Mouse (Mus musculus) c-Kit-positive CD71-negative TER-119-negative erythroid progenitor cells, embryonic 14.5 days (primary cell): ENCODE results near the gene Donson.

Experiments used
- DNase-seq: peaks from one replicate; pipeline ENCODE4 v3.0.0-alpha.2; 2013; ENCODE audit warnings: low read depth

Donson gene

DNA sequence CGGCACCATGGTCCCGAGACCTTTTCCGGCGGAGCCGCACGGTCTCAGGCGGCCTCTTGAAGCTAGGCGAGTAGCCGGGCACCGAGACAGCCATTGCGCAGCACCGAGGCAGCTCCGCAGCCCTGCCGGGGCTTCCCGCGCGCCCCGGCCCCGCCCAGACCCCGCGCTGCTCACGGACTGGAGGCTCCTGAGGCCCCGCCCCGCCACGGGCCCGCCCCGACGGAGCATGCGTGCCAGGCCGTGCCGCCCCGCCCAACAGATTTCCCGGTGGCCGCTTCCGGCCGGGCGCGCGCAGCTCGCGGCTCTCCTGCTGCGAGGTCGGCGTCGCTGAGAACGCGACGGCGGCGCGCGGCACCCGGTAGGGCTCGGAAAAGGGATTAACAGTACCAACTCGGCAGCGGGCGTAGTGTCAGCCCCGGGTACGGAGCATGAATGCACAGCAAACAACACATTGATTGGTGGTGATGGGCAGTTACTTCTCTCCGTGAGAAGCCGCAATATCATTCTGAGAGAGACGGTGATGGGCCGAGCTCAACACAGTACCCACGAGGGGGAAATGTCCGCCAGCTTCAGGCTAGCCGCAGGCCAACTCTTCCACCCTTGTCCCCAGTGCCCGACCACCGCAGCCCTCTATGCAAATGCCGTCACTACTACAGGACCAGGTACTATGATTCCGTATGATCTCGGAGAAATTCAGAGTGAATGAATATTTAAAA is at the start of gene Donson:
TSS of gene Donson (minus strand) at position 152 of the 716 bp plus-strand sequence.
- peak; percentile 83 for DNase-seq

DNA sequence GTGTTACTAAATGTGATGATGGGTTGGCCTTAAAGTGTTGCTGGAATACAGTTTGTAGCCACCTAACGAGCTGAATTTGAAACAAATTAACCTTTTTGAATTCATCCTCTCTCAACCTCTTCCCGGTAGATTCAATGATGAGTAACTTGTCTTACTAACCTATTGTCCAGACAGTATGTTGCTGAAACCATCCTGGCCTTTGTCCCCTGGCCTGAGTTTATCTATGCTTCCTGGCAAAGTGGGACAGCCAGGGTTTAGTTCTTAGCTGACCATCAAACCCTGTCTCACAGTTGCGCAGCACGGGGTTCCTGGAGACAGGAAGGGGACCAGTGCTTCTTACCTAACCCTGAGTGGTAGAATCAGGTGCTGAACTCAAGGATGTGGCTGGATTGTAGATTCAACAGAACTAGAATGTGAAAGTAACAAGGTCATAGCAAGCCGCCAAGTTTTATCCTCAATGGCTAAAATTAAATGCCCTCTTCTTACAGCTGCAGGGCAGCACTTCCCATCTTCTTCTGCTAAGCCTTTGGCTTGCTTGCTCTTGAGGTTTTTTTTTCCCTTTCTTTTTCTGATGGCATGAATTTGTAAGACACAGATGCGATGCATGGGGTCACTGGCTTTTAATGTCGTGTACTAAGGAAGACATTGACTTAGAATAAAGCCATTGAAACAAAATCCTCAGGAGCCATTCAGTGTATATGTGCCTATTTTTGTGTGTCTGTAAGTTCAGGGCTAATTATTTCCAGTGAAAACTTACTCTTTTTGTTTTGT is 47.7 kb upstream of the Donson start:
- no peak for DNase-seq

DNA sequence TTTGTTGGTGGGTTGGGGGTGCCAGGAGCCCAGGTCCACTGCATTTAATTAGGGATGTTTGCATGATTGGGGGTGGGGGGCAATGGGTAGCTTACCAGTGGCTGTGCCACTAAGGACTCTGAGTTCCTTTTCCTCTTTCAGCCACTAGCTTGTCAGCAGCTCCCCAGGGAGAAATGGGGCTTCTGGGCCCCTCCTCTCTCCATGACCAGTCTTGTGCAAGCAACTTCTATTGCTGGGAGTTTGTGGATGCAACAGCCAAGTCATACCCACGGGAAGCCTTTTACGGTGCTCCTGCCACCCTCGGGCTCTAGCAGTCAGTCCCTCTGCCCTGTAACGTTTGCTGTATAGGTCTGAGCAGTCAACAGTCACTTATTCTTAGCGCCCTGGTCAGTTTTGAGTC is 46.2 kb upstream of the Donson start:
- no peak for DNase-seq

DNA sequence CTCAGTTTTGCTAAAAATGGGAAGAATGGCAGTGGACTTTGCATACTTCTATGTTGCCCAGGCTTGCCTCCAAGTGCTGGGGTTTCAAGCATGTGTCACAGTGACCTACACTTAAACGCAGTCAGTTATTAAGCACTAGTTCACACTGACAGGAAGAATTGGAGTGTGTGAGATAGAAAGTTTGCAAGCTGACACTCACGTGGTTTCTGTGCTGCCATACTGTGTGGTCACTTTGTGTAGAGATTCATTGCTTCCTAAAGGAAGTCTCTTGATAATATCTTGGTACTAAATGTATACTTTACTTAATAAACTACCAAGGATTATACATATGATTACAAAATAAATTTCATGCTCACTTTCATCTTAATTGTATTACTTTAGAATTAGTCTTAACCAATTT is 44.2 kb upstream of the Donson start:
- DNase-seq = no peak

DNA sequence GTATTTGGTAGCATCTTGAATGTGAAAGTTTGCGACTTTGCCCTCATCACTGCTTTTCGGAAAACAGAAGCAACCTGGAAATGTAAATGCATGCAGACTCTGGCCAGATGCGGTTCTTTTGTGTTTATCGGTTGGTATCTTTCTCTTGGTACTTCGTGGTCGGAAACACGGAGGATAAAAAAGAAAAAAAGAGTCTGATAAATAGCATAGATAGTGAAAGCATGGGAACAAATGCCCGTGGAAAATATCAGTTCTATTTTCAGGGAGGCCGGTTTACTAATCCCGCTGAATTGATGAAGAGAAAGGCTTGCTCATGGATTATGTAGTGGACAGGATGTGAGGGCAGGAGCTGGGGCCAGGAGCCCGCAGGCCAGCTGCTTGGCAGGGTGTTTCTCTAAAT is 41.9 kb upstream of the Donson start:
- DNase-seq = no peak

DNA sequence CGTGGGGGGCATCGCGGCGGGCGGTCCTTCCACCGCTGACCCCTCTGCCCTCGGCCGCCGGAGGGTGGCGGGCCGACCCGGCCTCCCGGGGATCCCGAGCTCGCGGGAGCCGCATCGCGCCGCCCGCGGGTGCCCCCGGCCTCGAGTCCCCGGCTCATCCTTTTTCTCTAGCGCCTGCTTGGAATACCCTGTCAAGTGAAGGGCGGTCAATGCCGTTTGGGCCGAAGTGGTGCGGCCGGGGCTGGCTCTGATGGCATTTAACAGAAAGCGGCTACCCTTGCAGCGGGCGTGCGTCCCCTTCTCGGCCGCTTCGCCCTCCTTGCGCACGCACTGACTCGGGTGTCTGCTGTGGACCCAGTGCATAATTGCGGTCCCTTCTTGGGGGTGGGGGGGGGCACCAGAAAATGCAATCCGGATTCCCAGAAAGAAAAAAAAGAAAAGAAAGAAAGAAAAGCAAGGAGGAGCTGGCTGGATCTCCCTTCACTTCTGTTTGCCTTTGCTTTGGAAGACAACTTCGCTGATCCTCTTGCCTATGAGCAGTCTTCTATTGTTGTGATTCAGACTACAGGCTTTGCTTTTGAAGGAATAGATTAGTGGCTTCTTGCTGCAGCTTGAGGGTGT is 41.4 kb upstream of the Donson start:
- no peak for DNase-seq

DNA sequence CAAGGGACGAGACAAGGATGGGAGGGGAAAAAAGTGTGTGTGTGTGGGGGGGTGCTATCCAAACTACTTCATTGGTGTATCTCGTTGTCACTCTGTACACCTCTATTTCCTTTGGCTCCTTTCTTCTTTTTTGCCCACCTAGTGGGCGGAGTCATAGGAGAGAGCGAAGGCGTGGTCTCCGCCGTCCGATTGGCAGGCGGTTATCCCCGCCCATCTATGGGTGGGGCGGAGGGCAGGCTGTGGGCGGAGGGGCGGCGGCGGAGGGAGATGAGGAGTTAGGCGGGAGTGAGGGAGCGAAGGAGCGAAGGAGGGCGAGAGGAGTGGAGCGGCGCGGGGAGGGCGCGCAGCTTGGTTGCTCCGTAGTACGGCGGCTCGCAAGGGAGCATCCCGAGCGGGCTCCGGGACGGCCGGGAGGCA is 40.5 kb upstream of the Donson start, which contains the start of gene Itsn1:
TSS of gene Itsn1 (plus strand) at position 216 of the 417 bp plus-strand sequence.
- DNase-seq = peak; percentile 96

DNA sequence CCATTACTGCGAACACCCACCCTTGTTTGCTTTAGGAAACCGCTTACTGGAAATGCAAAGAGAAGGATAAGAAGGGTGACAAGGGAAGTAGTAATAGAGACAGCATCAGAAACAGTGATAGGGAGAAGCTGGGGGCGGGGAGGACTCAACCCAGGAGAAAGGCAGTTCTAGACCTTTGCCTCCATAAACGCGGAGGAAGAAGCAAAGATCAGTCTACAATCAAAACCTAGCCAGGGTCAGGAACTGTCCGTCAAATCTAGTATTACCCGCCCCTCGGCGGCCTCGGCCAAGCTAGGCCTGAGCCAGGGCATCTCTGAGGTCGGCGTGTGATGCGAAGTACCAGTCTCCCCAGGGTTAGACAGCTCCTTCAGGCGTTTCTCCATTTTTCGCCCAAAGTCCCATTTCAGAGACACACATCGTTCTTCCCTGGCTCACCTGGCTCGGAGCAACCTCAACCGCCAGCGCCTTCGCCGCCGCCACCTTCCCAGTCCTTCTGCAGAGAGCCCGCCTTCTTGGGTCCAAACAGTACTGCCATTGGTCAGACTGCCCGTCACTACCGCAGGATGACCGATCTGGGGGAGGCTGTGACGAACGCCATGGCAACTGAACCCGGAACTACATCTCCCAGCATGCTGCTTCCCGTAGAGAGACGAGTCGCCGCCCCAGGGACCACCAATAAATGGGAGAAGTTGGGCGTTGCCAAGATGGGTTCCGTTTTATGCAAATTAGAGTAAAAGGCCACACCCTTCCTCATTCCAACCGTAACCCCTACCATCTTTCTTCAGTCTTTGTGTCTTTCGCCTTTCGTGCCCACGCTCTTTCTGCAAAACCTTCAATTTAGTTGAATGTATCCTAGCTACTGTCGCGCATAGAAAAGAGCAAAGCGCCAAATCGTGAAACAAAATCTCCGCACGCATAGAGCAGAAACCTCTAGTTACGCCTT is 39.8 kb upstream of the Donson start, which contains the start of gene Cryzl1:
TSS of gene Cryzl1 (minus strand) at position 853 of the 943 bp plus-strand sequence.
- DNase-seq = peak; percentile 91

DNA sequence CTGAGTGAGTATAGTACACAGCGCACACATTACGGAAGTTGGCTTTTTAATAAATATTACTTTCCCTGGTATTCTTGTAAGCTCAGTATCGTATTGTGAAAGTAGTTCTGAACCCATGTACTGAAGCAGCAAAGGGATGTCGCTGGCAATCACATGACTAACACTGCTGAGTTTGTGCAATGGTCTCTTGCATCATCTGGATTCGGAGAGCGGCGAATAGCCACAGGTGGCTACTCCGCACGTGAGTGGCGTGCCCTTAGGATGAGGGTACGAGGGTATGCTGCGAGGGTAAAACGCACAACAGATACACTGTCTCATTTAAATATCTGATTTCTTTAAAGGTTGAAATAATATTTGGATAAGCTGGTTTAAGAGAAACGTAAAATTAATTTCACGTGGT is 38.9 kb upstream of the Donson start:
- DNase-seq = no peak

DNA sequence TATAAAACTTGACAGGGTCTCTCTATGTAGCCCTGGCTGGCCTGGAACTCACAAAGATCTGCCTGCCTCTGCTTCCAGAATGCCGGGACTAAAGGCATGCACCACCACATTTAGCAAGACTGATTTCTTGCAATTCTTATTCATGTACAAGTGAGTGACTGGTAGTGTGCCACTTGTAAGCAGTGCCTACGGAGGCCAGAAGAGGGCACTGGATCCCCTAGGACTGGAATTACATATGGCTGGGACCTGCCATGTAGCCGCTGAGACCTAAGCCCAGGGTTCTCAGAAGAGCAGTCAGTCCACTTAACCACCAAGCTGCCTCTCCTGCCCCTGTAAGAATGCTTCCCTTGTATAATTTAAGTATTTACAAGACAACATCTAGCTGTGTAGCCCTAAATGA is 35.7 kb upstream of the Donson start:
- peak; percentile 46 for DNase-seq

DNA sequence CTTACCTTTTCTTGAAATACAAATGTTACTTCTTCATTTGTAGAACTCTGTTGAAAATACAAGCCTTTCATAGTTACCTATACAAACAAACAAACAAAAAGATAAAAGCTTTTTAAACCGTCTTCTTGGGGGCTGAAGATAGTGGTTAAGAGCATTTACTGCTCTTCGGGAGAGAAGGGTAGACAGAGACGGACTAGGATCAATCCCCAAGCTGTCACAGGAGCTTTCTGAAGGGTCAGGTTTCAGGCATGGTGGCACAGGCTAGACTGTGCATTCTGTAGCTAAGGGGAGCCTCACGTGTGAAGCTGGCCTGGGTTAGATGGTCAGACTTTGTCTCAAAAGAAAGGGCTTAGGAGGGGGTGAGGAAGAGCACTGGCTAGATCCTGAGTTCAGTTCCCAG is 28.8 kb upstream of the Donson start:
- DNase-seq = no peak

DNA sequence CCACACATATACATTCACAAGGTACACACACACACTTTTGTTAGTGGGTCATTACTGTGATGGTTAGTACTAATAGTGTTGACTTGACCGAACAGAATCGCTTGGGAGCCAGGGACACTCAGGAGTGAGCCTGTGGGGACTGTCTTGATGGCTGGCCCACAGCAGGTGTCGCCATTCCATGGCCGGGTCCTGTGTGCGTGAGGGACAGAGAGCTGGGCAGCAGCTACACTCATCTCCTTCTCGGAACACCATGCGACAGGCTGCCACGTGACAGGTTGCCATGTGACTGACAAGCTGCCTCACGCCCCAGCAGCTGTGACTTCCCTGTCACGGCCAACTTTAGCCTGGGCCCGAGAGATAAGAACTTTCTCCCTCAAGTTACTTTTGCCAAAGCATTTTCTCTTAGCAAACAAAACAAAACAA is 28.4 kb upstream of the Donson start:
- peak; percentile 42 for DNase-seq

DNA sequence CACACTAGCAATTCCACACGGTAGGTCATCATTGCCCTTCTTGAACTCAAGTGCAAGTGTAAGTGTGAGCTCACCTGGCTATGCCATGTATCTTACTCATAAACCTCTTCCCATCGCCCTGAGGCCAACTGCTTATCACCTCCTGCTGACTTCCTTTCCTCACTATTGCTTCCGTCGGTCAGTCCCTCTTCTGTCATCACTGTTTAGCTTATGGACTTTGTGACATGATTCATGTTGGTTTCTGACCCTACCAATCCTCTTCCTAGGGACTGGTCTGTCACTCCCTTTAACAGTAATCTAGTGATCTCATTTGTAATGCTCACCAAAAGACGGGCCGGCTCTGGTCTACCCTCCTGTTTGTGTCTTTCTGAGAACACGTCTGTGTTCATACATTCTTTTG is 21.7 kb upstream of the Donson start:
- DNase-seq = no peak

DNA sequence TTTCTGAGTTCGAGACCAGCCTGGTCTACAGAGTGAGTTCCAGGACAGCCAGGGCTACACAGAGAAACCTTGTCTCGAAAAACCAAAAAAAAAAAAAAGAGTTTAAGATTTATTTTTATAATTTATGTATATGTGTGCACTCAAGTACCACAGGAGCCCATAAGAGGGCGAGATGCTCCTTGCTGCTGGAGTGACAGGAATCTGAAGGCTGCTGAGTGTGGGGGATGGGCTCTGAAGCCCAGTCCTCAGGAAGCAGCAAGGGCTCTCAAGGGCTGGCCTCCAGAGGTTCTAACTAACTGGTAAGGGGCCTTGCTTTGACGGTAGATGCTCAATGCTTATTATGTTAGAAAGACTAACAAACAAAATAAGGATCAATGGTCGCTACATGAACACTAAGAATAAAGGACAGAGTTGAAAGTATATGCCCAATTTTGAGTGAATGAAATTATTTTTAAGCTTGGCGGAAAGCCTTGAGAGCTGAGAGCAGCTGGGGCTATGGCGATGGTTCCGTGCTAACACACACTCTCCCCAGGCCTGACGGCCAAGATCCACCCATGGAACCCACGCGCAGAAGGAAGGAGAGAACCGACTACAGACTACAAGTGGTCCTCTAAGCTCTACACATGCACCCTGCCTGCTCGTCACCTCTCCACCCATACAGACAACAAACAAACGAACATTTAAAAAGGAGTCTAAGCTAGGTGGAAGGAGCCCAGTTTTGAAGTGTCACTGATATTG is 16.2 kb upstream of the Donson start:
- DNase-seq = no peak

DNA sequence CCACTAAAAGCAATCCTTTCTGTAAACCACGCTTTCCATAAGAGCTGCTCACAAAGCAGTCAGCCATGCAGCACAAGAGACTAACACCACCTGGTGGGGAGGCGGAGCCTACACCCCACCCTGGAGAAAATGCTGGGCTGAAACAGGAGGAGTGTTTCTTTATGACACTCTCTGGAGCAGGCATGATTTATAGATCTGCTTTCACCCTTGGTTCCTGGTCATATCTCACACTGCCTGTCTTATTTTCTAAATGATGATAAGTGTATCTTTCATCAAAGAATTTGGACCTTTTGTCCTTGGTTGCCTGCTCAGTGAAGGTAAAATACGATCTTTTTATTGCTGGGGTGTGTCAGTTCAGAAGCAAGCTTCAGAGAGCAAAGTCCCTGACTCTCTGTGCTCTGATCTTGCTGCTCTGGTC is 14.2 kb upstream of the Donson start:
- no peak for DNase-seq

DNA sequence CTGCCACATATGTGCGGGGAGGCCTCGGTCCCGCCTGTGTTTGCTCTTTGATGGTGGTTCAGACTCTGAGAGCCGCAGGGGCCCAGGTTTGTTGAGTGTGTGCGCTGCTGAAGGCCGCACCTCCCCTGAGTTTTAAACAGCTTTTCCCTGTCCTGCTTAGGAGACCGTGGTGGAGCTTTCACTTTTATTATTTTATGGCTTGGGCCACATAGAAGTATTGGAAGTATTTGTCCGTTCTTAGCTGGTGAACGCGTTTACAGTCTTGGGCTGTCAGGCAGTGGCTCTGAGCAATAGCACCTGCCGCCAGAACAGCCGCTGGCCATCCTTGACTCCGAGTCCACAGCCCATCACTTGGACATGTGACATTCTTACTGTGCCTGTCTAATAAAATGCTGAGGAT is 13.3 kb upstream of the Donson start:
- no peak for DNase-seq

DNA sequence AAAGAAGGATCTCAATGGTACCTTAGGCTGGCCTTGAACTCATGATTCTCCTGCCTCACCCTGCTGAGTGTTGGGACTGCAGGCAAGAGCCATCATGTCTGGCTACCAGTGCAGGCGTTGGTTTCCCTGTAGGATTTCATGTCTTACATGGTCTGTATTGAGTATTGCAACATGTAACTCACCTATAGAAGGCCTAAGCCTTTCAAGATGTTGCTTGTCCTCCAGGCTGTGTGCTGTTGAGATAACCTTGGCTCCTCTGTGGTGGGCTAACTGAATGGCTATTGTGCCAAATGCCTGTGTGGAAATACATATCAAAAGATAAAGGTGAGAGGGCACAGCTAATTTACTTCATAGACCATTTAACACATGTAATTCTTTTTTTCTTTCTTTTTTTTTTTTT is 10.4 kb upstream of the Donson start:
- DNase-seq = no peak

DNA sequence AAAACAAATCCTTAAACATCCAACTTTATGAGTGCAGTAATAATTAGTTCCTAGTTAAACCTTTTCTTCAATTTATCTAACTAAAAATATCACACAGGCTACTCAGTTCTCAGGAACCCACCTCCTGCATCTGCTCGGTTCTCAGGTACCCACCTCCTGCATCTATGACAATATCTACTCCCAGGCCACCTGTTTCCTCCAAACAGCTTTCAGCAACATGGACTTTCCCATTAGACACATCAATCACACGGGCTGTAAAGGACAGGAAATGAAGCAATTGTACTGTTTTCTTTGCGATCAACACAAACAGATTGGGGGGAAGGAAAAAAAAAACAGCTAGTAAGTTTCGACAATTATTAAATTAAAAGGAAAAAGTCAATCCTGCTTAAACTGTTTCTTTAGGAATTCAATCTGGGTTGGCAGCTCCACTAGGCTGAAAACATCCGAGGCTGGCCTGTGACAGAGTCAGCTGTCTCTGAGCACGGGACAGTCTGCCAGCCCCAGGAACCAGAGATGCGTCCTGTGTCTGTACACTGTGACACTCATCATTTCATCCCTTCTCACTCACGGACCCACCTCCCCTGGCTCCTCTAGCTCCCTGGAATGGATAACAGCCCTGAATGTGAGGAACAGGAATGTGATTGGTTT is 6.7 kb upstream of the Donson start:
- DNase-seq = no peak

DNA sequence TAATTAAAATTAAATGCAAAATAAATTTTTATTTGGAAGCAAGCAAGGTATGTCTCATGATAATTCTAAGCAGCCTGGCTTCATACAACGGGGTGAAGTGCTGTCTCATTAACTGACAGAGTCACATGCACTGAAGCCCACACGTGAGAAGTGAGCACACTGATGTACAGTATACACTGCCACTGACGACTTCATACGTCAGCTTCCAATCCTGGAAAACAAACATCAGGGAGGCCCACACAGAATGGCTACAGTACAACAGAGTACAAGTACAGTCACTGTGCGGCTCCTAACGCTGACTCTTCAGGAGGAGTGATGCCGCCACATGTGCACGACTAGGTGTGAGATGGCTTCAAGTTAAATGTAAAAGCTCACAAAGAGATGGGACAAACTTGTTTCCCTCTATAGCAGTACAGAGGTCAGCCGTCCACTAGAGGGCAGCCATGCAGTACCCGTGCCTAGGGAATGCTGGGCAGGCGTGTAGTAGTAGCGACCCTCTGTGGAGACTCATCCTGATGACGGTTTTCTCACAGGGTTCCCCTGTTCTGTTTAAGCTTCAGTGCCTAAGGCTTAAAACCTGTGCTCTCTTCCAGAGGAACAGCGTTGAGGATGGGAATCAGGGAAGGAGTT is 6.0 kb upstream of the Donson start:
- DNase-seq = peak; percentile 71

DNA sequence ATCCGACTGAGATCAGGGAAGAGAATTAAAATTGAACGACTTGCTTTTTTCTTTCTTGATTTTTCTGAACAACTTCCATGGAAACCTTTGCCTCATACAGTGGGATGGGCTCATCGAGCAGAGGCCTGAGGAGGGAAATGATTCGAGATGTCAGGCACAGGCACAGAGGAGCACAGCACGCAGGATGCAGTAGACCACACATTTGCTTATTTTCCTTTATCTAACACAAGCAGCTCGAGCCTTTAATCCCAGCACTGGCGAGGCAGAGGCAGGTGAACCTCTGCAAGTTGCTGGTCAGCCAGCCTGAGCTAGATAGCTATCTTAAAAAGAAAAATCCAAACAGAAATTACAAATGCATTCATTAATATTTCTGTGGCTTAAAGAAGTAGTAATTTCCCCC is 1.2 kb upstream of the Donson start:
- no peak for DNase-seq
